Mouse (Mus musculus): ENCODE results near the gene Capn12.

Gene Capn12

DNA sequence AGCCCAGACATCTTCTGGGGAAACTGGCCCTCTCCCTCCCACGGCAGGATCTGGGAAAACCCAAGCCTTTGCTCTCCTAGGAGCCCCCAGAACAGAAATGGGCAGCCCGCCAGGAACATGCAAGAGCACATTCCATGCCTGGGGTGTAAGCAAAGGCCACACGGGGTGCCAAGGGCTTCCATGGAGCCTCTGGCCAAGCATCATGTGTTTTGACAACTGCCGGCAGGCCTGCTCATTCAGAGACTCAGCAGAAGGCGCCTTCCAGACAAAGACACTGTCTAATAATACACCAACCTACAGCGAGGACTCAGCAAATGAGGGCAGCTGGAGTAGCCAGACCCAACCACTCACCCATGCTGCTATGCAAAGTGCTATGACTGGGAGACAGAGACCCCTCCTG, 38.6 kb downstream of the Capn12 start:
- peak; percentile 82 to 83 for DNase-seq (ENCODE audit: low spot score in 2 of 2)

GRCm38 (mm10) chr7:28921178-28921577, 40.0 kb downstream of the Capn12 start:
- no peak for DNase-seq (ENCODE audit: low spot score in 2 of 2)

- DNase-seq (ENCODE audit: low spot score in 2 of 2), result no peak
These were observed 40.7 kb downstream of the Capn12 start for GRCm38 (mm10) chr7:28921722-28922465.

GRCm38 (mm10) chr7:28922606-28923005, 41.4 kb downstream of the Capn12 start:
- DNase-seq (ENCODE audit: low spot score in 2 of 2), result peak; percentile 47 to 57

GRCm38 (mm10) chr7:28923865-28924291, 42.7 kb downstream of the Capn12 start:
- no peak for DNase-seq (ENCODE audit: low spot score in 2 of 2)

DNA sequence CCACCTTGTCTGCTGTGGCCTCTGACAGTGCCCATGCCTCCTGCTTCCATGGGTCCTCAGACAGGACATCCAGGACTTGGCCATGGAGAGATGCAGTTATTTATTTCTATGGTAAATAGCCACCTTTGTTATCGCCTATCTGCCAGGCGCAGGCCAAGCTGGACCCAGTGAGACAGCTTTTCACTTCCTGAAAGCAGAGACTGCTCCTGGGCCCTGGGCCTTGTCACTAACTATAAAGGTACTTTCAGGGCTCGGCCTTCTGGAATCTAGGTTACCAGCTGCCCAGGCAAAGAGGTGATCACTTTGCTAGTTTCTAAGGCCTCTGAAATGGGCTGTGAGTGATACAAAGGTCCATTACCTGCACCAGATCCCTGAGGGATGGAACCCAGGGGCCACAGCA, 43.6 kb downstream of the Capn12 start:
- DNase-seq (ENCODE audit: low spot score in 2 of 2), result no peak

DNA sequence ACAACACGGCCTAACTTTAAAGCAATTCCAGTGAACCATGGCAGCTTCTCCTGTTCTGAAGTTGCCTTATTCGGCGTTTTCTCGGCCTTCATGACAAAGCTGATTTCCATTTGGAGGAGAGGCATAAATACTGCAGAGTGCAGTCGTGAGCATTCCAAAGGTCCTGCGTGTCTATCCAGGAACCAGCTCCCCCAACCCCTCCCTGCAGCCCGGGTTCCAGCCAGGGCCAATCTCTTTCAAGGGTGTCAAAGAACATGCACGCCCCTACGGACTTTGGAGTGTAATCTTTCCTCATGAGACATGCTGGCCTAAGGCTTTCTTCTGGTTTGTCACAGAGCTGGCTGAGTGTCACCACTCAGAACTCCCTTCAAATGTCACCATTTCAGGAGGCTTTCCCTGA, 44.1 kb downstream of the Capn12 start:
- no peak for DNase-seq (ENCODE audit: low spot score in 2 of 2)

DNA sequence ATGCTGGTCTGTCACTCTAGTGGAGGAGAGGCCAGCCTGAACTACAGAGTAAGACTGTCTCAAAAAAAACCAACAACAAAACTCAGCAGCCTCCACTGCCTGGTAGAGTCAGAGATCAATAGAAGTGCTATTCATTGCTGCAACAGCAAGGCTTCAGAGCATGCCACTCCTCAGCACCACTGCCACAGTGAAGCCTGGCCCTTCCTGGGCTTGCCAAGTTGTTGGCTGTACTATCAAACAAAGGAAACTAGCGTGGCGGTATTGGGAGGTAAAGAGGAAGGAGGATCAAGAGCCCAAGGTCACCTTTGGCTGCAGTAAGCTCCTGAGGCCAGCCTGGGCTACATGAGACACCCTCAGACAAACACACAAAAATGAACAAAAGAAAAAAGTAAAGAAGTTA, 45.0 kb downstream of the Capn12 start:
- no peak for DNase-seq (ENCODE audit: low spot score in 2 of 2)

DNA sequence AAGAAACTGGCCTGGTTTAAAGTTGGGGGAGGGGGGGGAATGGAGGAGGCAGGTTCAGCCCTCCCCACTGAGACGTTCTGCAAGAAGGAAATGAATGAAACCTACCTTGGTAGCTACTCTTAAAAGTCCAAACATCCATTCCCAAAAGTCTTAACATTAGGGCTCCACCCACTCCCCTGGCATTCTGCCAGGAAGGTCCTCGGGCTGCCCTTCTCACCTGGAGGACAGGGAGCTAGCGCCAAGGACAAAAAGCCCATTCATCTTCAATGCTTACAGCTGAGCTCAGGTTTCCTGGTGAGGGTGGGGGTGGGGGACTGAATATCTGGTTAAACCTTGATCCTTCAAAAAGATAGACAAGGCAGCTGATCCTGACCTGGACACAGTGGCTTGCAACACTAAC, 48.2 kb downstream of the Capn12 start:
- no peak for DNase-seq (ENCODE audit: low spot score in 2 of 2)

GRCm38 (mm10) chr7:28930320-28931031, 49.3 kb downstream of the Capn12 start:
- no peak for DNase-seq (ENCODE audit: low spot score in 2 of 2)

DNA sequence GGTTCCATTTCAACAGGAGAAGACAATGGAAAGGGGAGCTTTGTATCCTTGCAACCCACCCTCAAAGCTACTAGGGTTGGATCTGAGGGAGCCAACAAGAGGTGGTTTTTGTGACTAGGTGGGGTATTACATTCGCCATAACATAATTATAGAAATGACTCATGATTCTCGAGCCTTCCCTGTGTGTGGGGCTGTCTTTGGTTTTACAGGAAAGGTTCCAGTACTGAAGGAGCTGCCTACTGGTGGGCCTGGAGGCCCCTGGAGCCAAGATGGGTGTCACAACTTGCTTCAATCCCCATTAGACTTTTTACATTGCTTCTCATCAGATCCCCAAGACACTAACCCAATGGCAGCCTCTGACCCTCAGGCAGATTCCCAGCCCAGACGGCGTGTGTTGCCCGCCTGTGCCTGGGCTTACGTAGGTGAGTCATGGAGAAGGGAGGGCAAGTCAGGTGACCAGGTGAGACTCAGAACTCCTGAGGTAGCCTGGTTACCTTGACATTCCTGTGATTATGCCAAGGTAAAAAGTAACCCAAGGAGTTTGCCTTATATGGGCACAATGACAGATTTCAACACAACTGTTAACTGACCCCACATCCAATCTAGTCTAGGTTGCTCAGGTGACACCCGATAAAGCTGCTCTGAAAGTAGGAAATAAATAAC, 49.9 kb downstream of the Capn12 start:
- no peak for DNase-seq (ENCODE audit: low spot score in 2 of 2)

GRCm38 (mm10) chr7:28931695-28932039, 50.4 kb downstream of the Capn12 start:
- no peak for DNase-seq (ENCODE audit: low spot score in 2 of 2)

DNA sequence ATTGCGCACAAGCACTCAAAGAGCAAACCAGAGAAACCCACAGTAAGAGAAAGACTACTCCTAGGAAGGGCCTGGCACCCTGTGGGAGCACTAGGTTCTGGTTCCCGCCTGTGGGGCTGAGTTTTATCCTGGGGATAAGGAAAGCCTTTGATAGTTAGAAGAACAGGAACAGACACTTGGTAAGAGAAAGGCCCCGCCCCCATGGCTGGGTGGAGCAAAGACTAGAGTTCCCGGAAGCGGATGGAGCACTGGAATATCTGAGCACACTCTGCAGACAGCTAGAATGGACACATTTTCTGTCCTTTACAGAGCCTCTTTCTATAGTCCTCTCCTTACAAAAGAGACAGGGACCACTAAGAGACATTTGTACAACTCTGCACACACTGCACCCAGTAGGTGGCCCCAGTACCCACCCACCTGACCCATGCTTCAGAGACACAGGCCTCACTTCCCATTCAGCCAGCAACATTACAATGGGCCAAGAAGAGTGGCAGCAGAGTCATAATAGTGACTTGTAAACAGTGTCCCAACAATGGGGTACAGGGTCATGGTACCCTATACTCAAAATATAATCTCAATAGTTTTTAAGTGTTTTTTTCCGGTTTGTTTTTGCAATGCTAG, 51.3 kb downstream of the Capn12 start:
- no peak for DNase-seq (ENCODE audit: low spot score in 2 of 2)

DNA sequence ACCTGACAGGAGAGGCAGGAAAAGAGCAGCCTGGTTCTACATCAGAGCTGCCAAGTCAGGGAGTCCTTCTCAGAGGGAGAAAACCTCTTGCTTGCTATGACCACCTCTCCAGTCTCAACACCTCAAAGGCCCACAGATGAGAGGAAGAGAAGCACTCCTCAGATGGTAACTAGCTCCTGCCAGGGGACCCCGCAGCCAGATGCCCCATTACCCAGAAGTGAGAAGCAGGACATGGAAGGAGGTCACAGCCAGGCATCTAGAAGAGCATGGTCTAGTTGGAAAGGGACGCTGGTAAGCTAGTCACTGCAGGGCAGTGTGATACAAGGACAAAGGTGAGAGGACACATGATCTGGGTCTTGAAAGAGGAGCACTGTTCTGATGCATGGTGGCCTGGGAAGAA, 52.6 kb downstream of the Capn12 start:
- no peak for DNase-seq (ENCODE audit: low spot score in 2 of 2)

GRCm38 (mm10) chr7:28936787-28937186, 55.6 kb downstream of the Capn12 start:
- DNase-seq (ENCODE audit: low spot score in 2 of 2), result no peak

- DNase-seq (ENCODE audit: low spot score in 2 of 2), result no peak
These were observed 57.4 kb downstream of the Capn12 start for GRCm38 (mm10) chr7:28938654-28939053.

DNA sequence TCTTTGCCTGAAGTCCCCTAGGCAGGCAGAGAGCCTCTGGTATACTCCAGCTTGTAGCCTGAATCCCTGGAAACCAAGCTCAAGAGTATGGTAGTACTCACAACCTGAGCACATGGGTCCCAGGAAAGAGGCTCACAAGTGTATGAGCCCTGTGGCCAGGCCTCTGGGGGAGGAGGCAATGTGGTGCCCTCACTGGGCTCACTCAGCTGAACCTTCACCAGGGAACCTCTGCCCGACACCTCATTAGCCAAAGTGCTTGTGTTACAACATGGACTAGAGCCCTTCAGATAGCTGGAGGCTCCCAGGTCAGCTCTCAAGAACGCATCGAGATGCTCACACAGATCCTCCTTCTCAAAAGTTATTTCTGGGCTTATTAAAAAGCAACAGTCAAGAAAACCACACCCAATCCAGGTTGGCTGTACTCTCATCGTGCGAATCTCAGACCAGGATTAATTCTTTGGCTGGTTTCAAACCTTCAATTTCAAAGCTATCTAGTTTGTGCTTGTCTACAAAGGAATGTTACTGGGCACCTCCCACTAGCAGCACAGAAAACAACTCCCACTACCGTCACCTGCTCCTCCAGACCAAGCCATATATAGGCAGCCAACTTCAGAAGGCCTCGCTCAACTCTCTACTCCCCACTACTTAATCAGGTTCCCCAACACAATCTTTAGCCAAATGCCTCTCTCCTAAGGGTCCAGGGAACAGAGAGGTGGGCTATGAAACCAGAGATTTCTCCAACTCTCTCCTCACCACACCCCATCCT, 58.4 kb downstream of the Capn12 start:
- DNase-seq (ENCODE audit: low spot score in 2 of 2), result no peak

- DNase-seq (ENCODE audit: low spot score in 2 of 2), result no peak
These were observed 59.9 kb downstream of the Capn12 start for GRCm38 (mm10) chr7:28941129-28941528.

DNA sequence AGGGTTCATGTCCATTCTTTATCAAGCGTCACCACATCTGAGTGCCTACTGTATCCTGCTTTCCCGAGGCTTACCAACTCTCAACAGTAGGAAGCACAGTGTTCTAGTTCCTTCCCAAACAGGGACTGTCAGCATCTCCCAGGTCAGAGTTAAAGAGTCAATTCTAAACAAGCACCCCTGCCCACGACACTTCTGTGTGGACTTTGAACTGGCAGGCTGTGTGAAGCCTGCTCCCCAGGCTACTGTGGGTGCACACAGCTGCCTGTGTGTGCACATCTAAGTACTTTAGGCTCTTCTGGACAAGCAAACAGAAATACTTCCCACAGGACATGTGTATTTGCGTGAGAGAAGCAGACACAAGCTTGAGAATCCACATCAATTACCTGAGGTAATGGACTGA, 60.3 kb downstream of the Capn12 start:
- no peak for DNase-seq (ENCODE audit: low spot score in 2 of 2)

Measured in right cerebral cortex, postnatal 10 days (tissue).